Mouse (Mus musculus): Measurements from ENCODE around the gene Ror1. TPM values are rescaled to one million over a fixed set of nuclear protein-coding genes. Genes with fewer than 3 reads are reported as not detected.
A peak's percentile ranks its signal among the peaks of the same experiment; 100 is the strongest.

Ror1 gene
- polyA plus RNA-seq, 1 experiment from 2014 or later, result 10.5 TPM

DNA sequence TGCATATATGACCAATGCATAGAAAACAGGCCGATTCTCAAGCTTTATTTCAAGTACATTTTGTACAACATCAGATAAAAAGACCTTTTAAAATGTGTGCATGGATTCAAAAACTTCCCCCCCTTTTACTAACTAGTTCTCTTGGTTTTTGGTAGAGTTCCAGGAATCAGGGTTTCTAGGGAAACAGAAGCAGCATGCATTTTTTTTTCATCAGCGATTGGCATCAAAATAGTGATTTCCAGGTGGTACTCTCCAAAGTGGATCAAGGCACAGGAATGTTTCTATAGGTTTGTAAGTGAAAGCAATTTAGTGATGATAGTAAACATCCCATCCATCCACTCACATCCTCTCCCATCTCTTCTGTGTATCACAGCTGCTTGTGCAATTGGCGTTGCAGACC, 98.5 kb downstream of the Ror1 start:
- no peak for ATAC-seq (ENCODE audit: extremely low read depth, insufficient number of reproducible peaks, low FRiP score, low TSS enrichment)
- WGBS, result 72% methylated on average over 3 of the region's 3 CpGs
- Histone ChIP-seq H3K9ac (no peak overlapping the region), H3K27me3 (replicated peaks) (no peaks in the 10 kb centered on the region), H3K27ac (replicated peaks) (no peak overlapping the region), H3K9me3 (no peaks in the 10 kb centered on the region), H3K4me2 (no peak overlapping the region), H3K4me1 (peaks cover 47% of the 10 kb centered on the region), H3K36me3 (no peaks in the 10 kb centered on the region), H3K4me3 (no peak overlapping the region)

DNA sequence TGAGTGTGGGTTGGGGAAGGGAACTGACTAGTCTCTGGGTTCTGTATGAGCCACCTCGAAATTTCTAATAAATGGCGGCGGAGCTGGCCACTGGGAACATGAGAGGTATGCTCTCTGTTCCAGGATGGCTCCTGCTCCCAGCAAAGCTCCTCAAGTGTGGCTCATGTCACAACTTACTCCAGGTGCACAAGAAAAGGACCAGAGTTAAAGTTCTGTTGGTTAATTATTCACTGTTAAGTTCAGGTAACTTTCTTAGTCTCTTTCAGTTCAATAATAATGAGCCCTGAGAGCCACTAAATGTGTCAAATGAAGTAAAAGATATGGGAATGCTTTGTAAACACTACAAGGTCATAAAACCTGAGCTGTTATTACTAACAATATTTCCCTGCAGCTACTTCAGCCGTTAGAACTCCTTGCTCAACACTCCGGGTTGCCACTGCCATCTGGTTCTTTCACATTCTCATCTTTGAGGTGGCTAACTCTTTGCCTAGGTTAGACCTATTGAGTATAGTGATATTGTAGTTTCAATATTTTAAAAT, 100.7 kb downstream of the Ror1 start:
- Histone ChIP-seq H3K9me3 (no peaks in the 10 kb centered on the region), H3K4me2 (no peak overlapping the region), H3K27me3 (replicated peaks) (0 out of 2 replicates have a peak, but pooled peaks cover under 1% of the 10 kb centered on the region), H3K27ac (replicated peaks) (no peak overlapping the region), H3K9ac (no peak overlapping the region), H3K4me3 (no peak overlapping the region), H3K4me1 (peaks cover 54% of the 10 kb centered on the region), H3K36me3 (no peaks in the 10 kb centered on the region)
- ATAC-seq (ENCODE audit: extremely low read depth, insufficient number of reproducible peaks, low FRiP score, low TSS enrichment), result no peak
- WGBS, result 74% methylated on average over 5 of the region's 5 CpGs

DNA sequence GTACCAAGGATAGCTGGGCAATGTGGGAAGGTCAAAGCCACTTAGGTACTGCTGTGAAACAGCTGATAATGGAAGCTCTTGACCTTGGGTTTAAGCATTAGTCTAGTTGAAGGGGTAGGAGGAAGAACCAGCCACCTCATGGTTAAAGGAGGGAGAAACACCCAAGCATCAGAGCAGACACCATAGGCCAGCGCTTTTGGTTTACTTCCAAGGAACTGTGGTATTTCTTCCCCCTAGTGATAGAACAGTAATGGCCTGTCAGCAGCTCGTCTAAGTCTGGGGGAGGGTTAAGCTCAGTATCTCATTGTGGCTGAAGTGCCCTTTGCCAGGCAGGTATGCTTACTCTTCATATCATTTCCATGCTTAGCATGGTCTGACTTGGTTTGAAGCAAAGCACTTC, 102.7 kb downstream of the Ror1 start:
- H3K27me3 ChIP-seq (replicated peaks), result 0 out of 2 replicates have a peak, but pooled peaks cover 2% of the 10 kb centered on the region
- H3K4me2 ChIP-seq, result no peak overlapping the region
- H3K4me1 ChIP-seq, result peaks cover 53% of the 10 kb centered on the region
- WGBS, result 23% methylated on average over 2 of the region's 2 CpGs
- no peak overlapping the region for H3K4me3 ChIP-seq
- no peak overlapping the region for H3K27ac ChIP-seq (replicated peaks)
- H3K9me3 ChIP-seq, result no peaks in the 10 kb centered on the region
- H3K9ac ChIP-seq, result no peak overlapping the region
- no peaks in the 10 kb centered on the region for H3K36me3 ChIP-seq
- ATAC-seq (ENCODE audit: extremely low read depth, insufficient number of reproducible peaks, low FRiP score, low TSS enrichment), result no peak

DNA sequence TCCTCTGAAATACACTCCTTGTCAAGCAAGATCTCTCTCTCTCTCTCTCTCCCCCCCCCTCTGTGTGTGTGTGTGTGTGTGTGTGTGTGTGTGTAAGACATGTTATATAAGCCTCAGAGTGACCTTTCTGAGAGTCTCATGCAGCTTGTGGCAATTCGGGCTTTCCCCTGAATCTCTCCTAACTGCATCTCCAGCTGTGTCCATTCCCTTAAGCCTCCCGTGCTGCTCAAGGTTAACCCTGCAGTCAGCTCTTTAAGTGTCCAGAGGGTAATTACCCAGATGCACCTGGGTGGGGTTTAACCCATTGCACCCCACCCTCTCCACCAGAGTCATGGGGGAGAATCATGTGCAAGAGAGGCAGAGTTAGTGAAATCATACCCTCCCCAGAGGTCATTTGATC, 105.7 kb downstream of the Ror1 start:
- no peak for ATAC-seq (ENCODE audit: extremely low read depth, insufficient number of reproducible peaks, low FRiP score, low TSS enrichment)
- no peaks in the 10 kb centered on the region for H3K9me3 ChIP-seq
- no peak overlapping the region for H3K9ac ChIP-seq
- peaks cover 56% of the 10 kb centered on the region for H3K4me1 ChIP-seq
- H3K36me3 ChIP-seq, result no peaks in the 10 kb centered on the region
- peaks cover 16% of the 10 kb centered on the region; the same call in 1 of the 2 replicates for H3K27me3 ChIP-seq (replicated peaks)
- no peak overlapping the region for H3K4me2 ChIP-seq
- H3K27ac ChIP-seq (replicated peaks), result no peak overlapping the region
- H3K4me3 ChIP-seq, result no peak overlapping the region
- WGBS, result 58% methylated on average over 2 of the region's 2 CpGs

DNA sequence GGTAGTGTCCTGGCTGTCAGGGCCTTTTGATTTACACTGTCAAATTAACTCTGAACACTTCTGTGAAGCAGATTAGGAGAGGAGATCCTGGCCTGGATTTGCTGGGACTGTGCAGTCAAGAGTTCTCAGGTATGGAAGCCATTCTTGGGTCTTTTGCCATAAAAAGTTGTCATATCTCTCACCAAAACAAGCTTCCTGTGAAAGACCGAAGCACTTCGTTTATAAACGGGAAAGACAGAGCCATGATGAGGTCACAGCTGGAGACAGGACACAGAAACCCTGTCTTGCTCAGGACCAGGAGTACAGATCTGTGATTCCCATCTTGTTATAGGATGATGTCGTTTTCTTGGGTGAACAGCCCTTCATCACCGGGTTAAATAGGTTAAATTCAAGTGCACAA, 107.5 kb downstream of the Ror1 start:
- H3K27ac ChIP-seq (replicated peaks), result no peak overlapping the region
- H3K27me3 ChIP-seq (replicated peaks), result peaks cover 16% of the 10 kb centered on the region; the same call in 1 of the 2 replicates
- no peaks in the 10 kb centered on the region for H3K9me3 ChIP-seq
- H3K4me3 ChIP-seq, result no peak overlapping the region
- 45% methylated on average over 5 of the region's 5 CpGs for WGBS
- H3K4me1 ChIP-seq, result peaks cover 42% of the 10 kb centered on the region
- no peak overlapping the region for H3K9ac ChIP-seq
- ATAC-seq (ENCODE audit: extremely low read depth, insufficient number of reproducible peaks, low FRiP score, low TSS enrichment), result no peak
- H3K4me2 ChIP-seq, result no peak overlapping the region
- H3K36me3 ChIP-seq, result no peaks in the 10 kb centered on the region

DNA sequence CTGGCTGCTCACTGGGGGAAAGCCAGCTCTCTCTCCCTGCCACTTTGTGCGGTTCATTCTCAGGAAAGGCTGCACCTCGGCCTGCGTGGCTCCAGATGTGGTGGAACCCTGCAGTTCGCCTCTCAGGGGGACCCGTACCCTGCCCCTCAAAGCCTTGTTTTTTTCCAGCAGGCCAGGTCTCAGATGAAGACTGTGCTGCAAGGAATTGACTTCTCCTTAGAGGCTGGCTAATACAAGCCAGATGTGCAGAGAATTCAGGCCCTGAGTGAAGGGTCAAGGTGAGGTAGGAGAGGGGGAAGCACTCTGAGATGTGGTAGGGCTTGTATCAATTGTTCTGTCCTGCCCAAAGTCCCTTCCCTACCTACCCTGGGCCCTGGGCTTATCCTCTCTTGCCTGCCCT, 108.1 kb downstream of the Ror1 start:
- H3K36me3 ChIP-seq, result no peaks in the 10 kb centered on the region
- peaks cover 16% of the 10 kb centered on the region; the same call in 1 of the 2 replicates for H3K27me3 ChIP-seq (replicated peaks)
- no peak overlapping the region for H3K27ac ChIP-seq (replicated peaks)
- H3K9ac ChIP-seq, result no peak overlapping the region
- no peak overlapping the region for H3K4me2 ChIP-seq
- WGBS, result 54% methylated on average over 5 of the region's 5 CpGs
- H3K4me3 ChIP-seq, result no peak overlapping the region
- peaks cover 41% of the 10 kb centered on the region for H3K4me1 ChIP-seq
- ATAC-seq (ENCODE audit: extremely low read depth, insufficient number of reproducible peaks, low FRiP score, low TSS enrichment), result no peak
- H3K9me3 ChIP-seq, result no peaks in the 10 kb centered on the region

DNA sequence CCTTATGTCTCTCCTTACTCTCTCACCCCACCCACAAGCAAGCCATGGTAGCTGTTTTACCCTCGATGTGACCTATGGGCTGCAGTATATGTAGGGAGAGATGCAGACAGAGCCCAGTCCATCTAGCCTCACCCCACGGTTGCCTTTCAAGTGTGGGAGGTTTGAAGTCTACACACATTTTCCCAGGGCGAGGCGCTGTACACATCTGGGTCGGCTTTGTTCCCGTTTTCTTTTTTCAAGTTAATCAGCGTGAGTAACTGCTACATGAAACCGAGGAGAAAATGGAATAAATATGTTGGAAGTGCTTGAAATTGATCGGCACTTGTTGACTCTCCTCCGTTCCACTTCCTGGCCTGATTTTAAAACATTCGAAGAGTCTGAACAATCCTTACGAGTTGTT, 108.8 kb downstream of the Ror1 start:
- 74% methylated on average over 12 of the region's 12 CpGs for WGBS
- Histone ChIP-seq H3K27ac (replicated peaks) (no peak overlapping the region), H3K9me3 (no peaks in the 10 kb centered on the region), H3K9ac (no peak overlapping the region), H3K27me3 (replicated peaks) (peaks cover 16% of the 10 kb centered on the region; the same call in 1 of the 2 replicates), H3K4me1 (peaks cover 41% of the 10 kb centered on the region), H3K36me3 (no peaks in the 10 kb centered on the region), H3K4me3 (no peak overlapping the region), H3K4me2 (no peak overlapping the region)
- ATAC-seq (ENCODE audit: extremely low read depth, insufficient number of reproducible peaks, low FRiP score, low TSS enrichment), result no peak

DNA sequence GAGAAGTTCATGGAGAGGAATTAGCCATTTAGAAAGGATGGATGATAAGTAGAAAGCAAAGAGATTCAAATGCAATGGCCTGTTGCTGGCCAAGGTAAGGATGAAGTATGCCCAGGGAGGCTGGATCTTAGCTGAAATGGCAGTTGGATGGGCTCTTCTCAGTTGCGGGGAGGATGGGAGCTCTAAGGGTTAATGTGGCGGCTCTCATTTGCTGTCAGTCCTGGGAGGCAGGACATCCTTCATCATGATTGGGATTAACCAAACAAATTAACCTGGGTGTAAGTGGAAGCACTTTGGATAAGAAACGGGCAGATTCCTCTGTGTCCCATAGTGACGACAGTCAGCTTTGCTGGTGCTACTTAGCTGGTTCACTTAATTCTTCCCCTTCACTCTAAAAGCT, 112.5 kb downstream of the Ror1 start:
- Histone ChIP-seq H3K36me3 (no peaks in the 10 kb centered on the region), H3K9me3 (no peaks in the 10 kb centered on the region), H3K4me1 (peaks cover 24% of the 10 kb centered on the region), H3K27ac (replicated peaks) (no peak overlapping the region), H3K9ac (no peak overlapping the region), H3K27me3 (replicated peaks) (peaks cover 14% of the 10 kb centered on the region; the same call in 1 of the 2 replicates), H3K4me2 (no peak overlapping the region), H3K4me3 (no peak overlapping the region)
- WGBS, result 45% methylated on average over 4 of the region's 4 CpGs
- ATAC-seq (ENCODE audit: extremely low read depth, insufficient number of reproducible peaks, low FRiP score, low TSS enrichment), result no peak

DNA sequence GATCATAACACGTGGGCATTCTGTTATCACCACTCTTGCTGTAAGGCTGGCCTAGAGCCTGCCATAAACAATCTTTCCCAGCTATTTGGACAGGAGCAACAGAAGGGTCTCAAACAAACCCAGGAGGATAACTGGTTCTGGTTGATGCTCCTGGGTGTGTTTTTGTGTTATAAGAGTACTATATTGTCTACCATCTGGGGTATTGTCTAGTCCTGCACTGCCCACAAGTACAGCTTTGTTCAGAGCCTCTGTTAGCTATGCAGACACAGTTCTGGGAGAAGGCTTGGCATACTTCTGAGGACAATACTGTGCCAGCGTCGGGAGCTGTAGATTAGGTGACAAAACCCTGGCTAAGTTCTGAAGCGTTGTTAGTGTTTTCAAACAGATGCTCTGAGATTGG, 113.5 kb downstream of the Ror1 start:
- Histone ChIP-seq H3K4me1 (peaks cover 20% of the 10 kb centered on the region), H3K4me2 (no peak overlapping the region), H3K9me3 (no peaks in the 10 kb centered on the region), H3K36me3 (no peaks in the 10 kb centered on the region), H3K9ac (no peak overlapping the region), H3K27ac (replicated peaks) (peak overlapping the region; percentile 24; the same call in 1 of the 2 replicates), H3K4me3 (no peak overlapping the region), H3K27me3 (replicated peaks) (peaks cover 14% of the 10 kb centered on the region; the same call in 1 of the 2 replicates)
- WGBS, result 51% methylated on average over 4 of the region's 4 CpGs
- ATAC-seq (ENCODE audit: extremely low read depth, insufficient number of reproducible peaks, low FRiP score, low TSS enrichment), result no peak

DNA sequence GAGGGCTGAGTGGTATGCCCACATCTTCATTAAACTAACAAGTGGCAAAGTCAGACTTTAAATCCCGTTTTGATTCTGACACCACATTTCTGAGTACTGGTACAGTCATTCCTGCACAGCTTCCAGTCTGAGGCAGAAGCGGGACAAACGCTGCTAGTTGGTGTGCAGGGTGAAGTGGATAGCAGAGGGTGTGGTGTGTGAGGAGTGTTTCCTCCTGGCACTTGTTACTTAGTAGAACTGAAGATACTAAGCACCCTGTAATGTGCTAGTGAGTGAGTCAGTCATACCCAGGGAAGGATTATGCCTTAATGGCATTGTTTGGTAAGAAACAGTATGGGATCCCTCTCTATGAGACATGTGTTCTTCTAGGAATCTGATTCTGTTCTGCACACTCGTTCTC, 115.7 kb downstream of the Ror1 start:
- Histone ChIP-seq H3K9me3 (no peaks in the 10 kb centered on the region), H3K27me3 (replicated peaks) (no peaks in the 10 kb centered on the region), H3K4me1 (peaks cover 37% of the 10 kb centered on the region), H3K36me3 (no peaks in the 10 kb centered on the region), H3K9ac (no peak overlapping the region), H3K27ac (replicated peaks) (no peak overlapping the region), H3K4me2 (no peak overlapping the region), H3K4me3 (no peak overlapping the region)
- ATAC-seq (ENCODE audit: extremely low read depth, insufficient number of reproducible peaks, low FRiP score, low TSS enrichment), result no peak
- WGBS, result 54% methylated on average over 4 of the region's 4 CpGs

DNA sequence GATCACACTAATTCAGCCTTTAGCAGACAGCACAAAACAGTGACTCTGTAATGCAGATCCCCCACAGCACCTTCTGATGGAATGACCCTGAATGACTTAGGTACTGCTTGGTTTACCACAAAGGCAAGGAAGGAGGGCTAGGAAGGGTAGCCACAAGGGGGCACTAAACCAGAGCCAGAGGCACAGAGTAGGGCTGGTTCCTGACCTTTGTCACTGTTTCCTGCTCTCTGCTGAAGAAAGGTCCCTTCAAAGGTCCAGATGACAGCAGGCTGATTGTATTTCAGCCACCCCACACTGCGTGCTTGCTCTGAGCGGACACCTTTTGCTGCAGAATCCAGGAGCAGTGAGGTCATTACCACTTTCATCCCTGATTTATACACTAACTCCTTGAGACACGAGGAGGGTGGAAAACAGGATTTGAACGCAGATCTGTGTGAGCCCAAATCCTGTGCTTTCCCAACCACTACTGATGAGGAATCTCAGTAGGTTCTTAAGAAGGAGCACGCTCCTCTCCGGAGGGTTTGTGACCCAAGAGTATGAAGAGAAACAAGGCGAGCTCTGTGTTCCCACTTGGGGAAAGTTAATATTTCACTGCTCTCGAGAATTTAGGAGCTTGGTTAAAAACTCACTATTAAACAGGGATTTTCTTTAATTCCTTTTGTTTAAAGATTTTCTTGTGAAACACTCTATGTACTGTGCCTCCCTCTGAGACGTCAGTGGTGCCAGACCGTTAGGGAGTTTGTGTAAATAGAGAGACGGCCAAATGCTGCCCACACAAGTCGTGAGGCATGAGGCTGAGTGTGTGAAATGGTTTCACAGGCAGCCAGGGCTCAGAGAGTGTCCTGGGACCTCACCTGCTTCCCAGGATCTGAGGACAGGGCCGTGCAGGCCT, 119.0 kb downstream of the Ror1 start:
- Histone ChIP-seq H3K9me3 (no peaks in the 10 kb centered on the region), H3K27ac (replicated peaks) (peak overlapping the region; percentile 25; the same call in 1 of the 2 replicates), H3K4me3 (no peak overlapping the region), H3K27me3 (replicated peaks) (no peaks in the 10 kb centered on the region), H3K4me1 (peaks cover 50% of the 10 kb centered on the region), H3K4me2 (no peak overlapping the region), H3K36me3 (no peaks in the 10 kb centered on the region), H3K9ac (no peak overlapping the region)
- no peak for ATAC-seq (ENCODE audit: extremely low read depth, insufficient number of reproducible peaks, low FRiP score, low TSS enrichment)
- WGBS, result 62% methylated on average over 13 of the region's 13 CpGs

All from heart, embryonic 13.5 days (tissue).